Mouse (Mus musculus) left cerebral cortex, postnatal 4 days (tissue): ENCODE data around the gene Clip2. TPM values are rescaled to one million over a fixed set of nuclear protein-coding genes. Genes with fewer than 3 reads are reported as not detected.

ENCODE experiments used
- DNase-seq: peaks from one replicate; pipeline ENCODE4 v3.0.0-alpha.2; 2022
- intact Hi-C: fragments of 180-260 bp; cut with DNase I; formaldehyde crosslinking; loops from one replicate; pipeline ENCODE4 v1.15.1; 2025
- total RNA-seq, 2 experiments: library from RNA; stranded (reverse); gene quantifications; 2 replicates each; pipeline ENCODE4 v1.2.3; 2021

Clip2 gene
- total RNA-seq, 2 experiments from 2014 or later, result 172 to 179 TPM

DNA sequence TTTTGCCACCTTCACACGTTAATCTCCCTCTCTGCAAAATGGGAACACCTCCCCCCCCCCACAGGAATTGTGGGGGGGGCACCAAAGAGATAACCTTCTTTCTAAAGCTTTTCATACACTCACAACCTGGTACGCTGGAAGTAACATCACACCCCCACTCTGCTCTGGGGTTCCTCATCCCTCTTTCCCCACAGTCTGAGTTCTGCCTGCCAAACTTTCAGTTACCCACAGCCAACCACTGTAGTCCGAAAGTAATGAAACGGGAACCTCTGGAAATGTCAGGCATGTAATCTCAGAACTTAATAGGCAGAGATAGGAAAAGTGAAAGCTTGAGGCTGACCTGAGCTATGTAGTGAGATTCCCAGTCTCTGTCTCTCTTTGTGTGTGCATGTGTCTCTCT, 15.2 kb upstream of the Clip2 start:
- intact Hi-C loops, result no loop called here
- DNase-seq, result no peak

- DNase-seq, result no peak
Measured at GRCm38 (mm10) chr5:134565696-134566095, 13.5 kb upstream of the Clip2 start.

DNA sequence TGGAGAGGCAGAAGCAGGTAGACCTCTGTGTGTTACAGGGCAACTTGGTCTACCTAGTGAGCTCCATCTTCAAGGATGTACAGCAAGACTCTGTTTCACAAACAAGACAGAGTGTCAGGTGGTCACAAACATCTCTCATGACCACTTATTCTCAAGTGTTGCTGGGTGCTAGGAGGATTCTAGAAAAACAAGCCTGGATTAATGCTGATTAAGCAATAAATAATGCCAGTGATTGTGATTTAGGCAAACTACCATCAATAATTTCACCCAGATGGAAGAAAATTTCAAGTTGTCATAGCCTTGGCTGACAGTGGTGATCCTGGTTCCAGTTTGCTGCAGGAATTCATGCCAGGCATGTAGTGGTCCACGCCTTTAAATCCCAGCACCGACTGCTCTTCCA, 12.0 kb upstream of the Clip2 start:
- no peak for DNase-seq
- intact Hi-C loops, result no loop called here

More at GRCm38 (mm10) chr5:134565696-134566095, 13.5 kb upstream of the Clip2 start:
- intact Hi-C loops, result no loop called here

DNA sequence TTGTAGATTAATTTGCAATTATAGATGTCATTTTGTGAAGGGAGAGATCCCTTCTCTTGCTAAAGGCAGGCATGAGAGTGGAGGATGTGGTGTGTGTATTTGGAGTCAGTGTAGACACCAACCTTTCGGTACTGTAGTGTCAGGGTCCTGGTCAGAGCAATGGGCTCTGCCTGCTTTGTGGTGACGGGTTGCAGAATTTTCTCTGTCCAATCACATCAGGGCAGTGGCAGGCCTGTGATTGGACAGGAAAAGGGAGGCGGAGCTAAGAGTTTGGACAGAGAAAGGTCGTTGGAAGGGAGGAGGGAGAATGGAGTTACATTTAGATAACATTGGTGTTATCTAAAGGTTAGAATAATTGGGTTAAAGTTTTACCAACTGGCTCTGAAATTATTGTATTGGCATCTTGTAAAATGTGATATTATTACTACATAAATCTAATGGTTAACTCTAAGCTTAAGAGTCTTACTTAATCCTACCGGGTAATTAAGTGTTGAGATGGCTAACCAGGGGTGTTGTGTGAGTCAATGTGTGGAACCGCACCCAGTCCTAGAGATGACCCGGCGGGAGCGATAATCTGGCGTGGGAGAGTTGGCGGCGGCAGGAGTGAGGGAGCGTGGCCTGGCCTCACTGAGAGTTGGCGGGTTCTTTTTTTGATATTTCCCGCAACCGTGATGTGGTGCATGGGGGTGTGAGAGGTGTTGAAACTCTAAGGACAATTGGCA, 8.4 kb upstream of the Clip2 start:
- no peak for DNase-seq
- intact Hi-C loops, result no loop called here

DNA sequence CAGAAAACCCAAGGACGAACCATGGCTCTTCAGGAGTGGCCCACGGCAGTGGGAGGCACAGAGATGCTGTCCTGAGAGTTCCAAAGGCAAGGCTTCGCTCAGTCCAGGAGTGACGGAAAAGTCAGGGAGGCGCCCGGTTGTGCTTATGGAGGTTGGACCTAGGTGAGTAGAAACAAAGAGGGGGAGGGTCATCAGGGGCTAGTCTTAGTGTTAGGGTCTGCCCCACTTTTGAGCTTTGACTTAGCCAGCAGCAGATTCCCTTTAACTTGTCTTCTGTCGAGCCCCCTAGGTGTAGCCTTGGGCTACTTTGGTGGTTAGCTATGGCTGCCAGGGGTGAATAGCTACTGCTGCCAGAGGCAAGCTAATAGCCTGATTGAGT, 7.8 kb upstream of the Clip2 start, which contains the start of gene Syna:
Gene Syna (minus strand): TSS at position 101 of the 379 bp plus-strand sequence.
- DNase-seq, result no peak
- intact Hi-C loops, result no loop called here

DNA sequence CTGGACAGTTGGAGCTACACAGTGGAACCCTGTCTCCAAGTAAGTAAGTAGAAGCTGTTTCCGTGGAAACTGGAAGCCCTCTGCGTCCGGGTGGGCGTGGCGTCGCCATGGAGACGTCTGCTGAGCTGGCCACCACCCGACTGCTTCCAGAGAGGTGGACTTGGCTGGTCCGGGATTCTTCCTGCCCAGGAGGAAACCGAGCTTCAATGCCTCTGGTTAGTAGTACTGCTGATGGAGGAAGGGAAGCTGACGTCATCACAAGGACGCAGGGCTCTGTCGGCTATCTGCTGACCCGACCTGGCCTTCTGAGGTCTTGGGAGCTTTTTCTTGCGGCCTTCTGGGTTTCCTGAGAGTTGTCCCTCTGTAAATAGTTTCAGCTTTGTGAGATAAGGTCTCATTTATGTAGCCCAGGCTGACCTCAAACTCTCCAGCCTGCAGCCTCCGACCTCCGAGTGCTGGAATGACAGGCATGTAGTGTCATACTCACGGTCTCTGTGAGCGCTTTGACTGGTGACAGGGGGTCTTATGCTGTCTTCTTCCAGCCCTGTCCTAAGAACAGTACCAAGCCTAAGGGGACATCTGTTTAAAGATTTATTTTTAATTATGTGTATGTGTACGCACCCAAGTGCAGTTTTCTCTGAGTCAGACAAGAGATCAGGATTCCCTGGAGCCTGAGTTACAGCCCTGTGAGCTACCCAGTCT, 3.4 kb upstream of the Clip2 start:
- intact Hi-C loops, result no loop called here
- peak; percentile 81 for DNase-seq

GRCm38 (mm10) chr5:134553951-134554546, 1.8 kb upstream of the Clip2 start:
- intact Hi-C loops, result no loop called here
- DNase-seq, result no peak

DNA sequence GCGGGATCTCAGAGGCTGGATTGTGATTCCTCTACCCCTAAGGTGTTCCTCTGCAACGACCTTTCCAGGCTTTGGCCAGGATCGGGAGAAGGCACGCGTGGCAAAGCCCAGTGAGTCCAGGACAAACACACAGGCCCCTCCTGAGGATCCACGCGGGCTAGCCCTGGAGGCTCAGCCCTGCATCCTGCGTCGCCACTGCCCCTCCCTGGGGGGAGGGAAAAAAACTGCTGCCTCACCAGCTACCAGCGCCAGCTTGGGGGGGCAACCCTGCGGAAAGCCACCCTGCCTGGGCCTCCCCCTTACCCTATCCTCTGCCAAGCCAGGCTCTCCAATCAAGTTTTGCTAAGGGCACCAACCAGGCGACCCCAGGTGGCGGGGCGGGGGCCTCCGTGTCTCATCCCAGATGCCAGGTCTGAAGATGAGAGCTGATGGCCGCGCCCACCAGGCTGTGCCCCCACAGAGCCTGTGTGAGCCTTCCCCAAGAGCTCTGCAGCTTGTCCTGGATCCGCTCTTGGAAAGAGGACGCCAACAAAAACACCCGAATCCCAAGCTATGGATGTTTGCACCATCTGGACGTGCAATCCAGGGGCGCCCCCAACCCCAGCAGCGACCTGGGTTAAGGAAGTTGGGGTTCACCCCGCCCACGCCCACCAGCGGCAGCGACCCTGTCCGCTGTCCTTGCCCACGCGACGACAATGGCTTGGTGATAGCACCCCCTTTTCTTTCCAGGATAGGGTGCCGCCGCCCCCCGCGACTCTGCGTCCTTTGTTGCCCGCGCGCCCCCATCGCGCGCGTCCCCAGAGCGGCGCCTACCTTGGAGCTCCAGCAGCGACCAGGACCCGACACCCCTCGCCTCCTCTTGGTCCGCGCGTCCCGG, 763 bp downstream of the Clip2 start:
- intact Hi-C loops, result no loop called here
- DNase-seq, result peak; percentile 90

- DNase-seq, result no peak
- intact Hi-C loops, result no loop called here
Measured at GRCm38 (mm10) chr5:134550836-134551232, 1.4 kb downstream of the Clip2 start.

GRCm38 (mm10) chr5:134549640-134550168, 2.5 kb downstream of the Clip2 start:
- no peak for DNase-seq

DNA sequence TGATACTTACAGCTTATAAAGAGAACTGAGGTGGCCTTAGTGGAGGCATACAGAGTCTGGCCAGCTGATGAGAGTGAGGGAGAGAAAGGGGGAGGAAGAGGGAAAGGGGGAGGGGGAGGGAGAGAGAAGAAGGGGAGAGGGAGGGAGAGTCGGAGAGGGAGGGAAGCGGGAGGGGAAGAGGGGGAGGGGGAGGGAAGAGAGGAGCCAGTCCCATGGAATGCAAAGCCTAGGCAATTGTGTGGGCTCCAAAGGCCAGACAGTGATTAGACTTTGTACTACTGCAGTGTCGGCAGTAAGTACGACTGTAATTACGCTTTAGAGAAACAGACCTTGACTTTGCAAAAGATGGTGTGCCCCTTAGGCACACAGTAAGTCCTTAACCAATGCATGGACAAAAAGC, 3.9 kb downstream of the Clip2 start:
- intact Hi-C loops, result loop anchor here (5.0 kb wide), 1 partner anchor 36 kb away; no protein-coding TSS in a partner anchor
- DNase-seq, result no peak

More at GRCm38 (mm10) chr5:134549640-134550168, 2.5 kb downstream of the Clip2 start:
- intact Hi-C loops, result loop anchor here (5.0 kb wide), 1 partner anchor 37 kb away; no protein-coding TSS in a partner anchor

DNA sequence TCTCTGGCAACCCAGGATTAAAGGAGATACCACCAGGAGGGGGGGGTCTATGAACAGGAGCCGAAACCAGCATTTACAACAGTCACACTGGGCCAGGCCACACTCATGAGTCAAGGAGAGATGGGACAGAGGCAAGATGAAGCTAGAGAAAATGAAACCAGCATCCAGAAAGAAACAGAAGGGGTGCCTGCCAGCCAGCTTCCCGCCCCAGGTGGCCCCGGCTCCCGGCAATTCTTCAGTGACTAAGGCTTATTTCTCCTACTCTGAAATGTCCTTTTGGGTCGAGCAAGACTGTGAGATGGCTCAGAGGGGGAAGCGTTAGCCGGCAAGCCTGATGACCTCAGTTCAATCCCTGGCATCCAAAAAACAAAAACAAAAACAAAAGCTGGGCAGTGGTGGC, 5.4 kb downstream of the Clip2 start:
- intact Hi-C loops, result loop anchor here (5.0 kb wide), 1 partner anchor 34 kb away; no protein-coding TSS in a partner anchor

DNA sequence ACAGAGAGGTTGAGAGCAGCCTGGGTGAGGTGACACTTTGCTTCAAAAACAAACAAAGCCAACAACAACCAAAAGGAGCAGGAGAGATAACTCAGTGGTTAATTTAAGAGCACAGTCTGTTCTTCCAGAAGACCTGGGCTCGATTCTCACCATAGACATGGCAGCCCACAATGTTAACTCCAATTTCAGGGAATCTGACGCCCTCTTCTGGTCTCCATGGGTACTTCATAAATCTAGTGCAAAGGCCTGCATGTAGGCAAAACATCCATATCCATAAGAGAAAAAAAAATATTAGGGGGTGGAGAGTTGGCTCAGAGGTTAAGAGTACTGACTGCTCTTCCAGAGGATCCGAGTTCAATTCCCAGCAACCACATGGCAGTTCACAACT, 7.0 kb downstream of the Clip2 start:
- intact Hi-C loops, result loop anchor here (5.0 kb wide), 1 partner anchor 33 kb away; no protein-coding TSS in a partner anchor
- DNase-seq, result no peak

More for the DNA sequence above, 5.4 kb downstream of the Clip2 start:
- DNase-seq, result no peak

DNA sequence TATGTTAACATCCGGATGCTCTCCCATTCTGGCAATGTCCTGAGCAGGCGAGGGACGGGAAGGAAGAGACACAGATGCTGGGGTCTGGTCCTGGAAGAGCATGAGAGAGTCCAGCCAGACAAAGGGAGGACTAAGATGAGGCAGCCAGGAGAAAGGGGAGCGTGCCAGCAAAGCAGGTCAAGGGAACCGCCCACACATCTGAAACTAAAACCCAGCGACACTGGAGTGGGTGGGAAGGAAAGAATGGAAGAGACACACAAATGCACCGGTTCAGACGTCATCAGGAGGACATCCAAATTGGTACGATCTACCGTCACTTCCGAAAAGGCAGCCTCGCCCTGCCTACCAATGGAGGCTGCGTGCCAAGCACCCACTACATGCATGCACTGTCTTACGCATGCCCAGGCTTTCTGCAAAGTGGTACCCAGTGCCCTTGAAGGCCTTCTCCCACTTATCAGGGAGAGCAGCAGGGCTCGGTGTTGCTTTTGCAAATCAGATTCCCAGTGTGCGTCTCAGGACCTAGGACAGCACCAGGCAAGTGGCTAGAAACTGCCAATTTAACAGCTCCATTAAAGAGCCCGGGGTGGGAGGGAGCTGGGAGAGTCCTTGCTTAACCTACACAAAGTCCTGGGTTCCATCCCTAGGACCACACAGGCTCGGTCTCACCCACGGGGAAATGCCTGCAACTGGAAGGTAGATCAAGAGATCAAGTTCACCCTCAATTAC, 7.6 kb downstream of the Clip2 start:
- intact Hi-C loops, result loop anchor here (5.0 kb wide), 2 partner anchors 32 to 52 kb away; no protein-coding TSS in a partner anchor
- DNase-seq, result peak; percentile 53

DNA sequence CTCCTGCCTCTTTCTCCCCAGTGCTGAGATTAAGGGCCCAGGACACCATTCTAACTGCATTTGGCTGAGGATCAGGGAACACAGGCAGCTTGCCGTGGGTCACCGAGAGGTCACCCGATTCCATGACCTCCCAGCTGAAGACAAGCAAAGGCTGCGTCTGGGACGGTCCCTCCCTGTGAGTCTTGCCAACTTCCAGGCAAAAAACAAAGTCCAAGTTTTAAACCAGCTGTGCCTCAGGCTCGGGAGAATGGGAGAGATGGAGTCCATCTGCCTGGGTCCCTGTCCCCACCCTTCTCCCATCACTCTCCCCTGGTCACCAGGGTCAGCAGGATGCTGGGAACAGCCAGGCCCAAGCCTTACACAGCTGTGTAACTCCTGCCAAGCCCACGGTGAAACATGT, 10.6 kb downstream of the Clip2 start:
- intact Hi-C loops, result loop anchor here (5.0 kb wide), 1 partner anchor 49 kb away; no protein-coding TSS in a partner anchor
- DNase-seq, result no peak

- intact Hi-C loops, result loop anchor here (5.0 kb wide), 1 partner anchor 49 kb away; no protein-coding TSS in a partner anchor
- DNase-seq, result peak; percentile 31
Measured at GRCm38 (mm10) chr5:134540881-134541280, 11.4 kb downstream of the Clip2 start.

GRCm38 (mm10) chr5:134539891-134540290, 12.3 kb downstream of the Clip2 start:
- intact Hi-C loops, result loop anchor here (5.0 kb wide), 1 partner anchor 48 kb away; no protein-coding TSS in a partner anchor
- DNase-seq, result peak; percentile 82

DNA sequence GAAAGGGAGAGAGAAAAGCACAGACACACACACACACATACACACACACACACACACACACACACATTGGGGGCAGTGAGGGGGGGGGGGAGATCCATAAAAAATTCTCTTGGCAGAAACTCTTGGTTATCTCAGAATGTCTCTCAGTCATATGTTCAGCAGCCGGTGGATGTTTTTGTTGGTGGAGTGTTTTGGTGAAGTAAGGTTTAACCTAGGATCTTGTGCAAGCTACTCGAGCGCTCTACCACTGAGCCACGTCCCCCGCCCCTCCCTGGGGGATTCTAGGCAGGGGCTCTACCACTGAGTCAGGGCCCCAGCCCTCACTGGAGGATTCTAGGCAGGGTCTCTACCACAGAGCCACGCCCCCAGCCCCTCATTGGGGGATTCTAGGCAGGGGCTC, 16.2 kb downstream of the Clip2 start:
- intact Hi-C loops, result no loop called here
- no peak for DNase-seq

DNA sequence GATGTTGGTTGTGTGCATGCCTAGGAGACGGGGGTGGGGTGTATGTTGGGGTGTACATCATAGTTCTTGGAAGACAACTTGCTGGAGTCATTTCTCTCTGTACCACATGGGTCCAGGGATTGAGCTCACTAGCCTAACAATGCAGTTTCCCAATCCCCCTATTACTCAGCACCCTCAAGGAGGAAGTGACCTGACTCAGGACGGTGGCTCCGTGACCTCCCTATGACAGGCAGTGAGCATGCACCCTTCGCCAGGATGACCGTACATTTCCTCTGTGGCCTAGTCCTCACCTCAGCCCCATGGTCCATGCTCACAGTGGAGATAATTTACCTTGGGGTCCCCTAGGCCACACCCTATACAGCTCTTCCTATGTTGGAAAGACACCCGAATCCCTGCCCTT, 19.8 kb downstream of the Clip2 start:
- no peak for DNase-seq
- intact Hi-C loops, result no loop called here
